Mouse (Mus musculus) erythroblast, embryonic 14.5 days (primary cell): ENCODE results near the gene Epha6.

Experiments
- GATA1 ChIP-seq: IDR thresholded peaks from 2 replicates; pipeline ENCODE4 v1.6.1; 2012; ENCODE audit warnings: low read length, inconsistent platforms, mixed read lengths
- TAL1 ChIP-seq: IDR thresholded peaks from 3 replicates; pipeline ENCODE4 v1.6.1; 2012; ENCODE audit warnings: low read length, inconsistent platforms, mixed read lengths

- TF ChIP-seq TAL1 (no peak), GATA1 (no peak)
Measured at GRCm38 (mm10) chr16:59969816-59970215, 635.5 kb downstream of the Epha6 start.
